Mouse (Mus musculus): Measurements from ENCODE around the gene Zfp114.

Zfp114 gene

GRCm38 (mm10) chr7:24174618-24175336 lies at the start of gene Zfp114:
Gene Zfp114 (plus strand): TSS chr7:24175060.
- peak in 1 of 2 experiments; percentile 8 for DNase-seq (ENCODE audit: low spot score in 2 of 2)

- no peak for DNase-seq (ENCODE audit: low spot score in 2 of 2)
Measured at GRCm38 (mm10) chr7:24133425-24133995, 41.4 kb upstream of the Zfp114 start.

GRCm38 (mm10) chr7:24133996-24134828 lies 40.6 kb upstream of the Zfp114 start, which contains the start of gene Zfp235:
Gene Zfp235 (plus strand): TSS chr7:24134169.
- peak; percentile 47 to 72 for DNase-seq (ENCODE audit: low spot score in 2 of 2)

- DNase-seq (ENCODE audit: low spot score in 2 of 2): no peak
Measured at GRCm38 (mm10) chr7:24142566-24142965, 32.3 kb upstream of the Zfp114 start.

- no peak for DNase-seq (ENCODE audit: low spot score in 2 of 2)
Measured at GRCm38 (mm10) chr7:24153272-24153671, 21.6 kb upstream of the Zfp114 start.

GRCm38 (mm10) chr7:24172191-24172590 lies 2.7 kb upstream of the Zfp114 start:
- DNase-seq (ENCODE audit: low spot score in 2 of 2): no peak

- no peak for DNase-seq (ENCODE audit: low spot score in 2 of 2)
Measured at GRCm38 (mm10) chr7:24175337-24175711, 464 bp downstream of the Zfp114 start.

GRCm38 (mm10) chr7:24187611-24188010 lies 12.8 kb downstream of the Zfp114 start:
- no peak for DNase-seq (ENCODE audit: low spot score in 2 of 2)

GRCm38 (mm10) chr7:24188901-24189570 lies 14.2 kb downstream of the Zfp114 start:
- no peak for DNase-seq (ENCODE audit: low spot score in 2 of 2)

GRCm38 (mm10) chr7:24189571-24189944 lies 14.7 kb downstream of the Zfp114 start:
- no peak for DNase-seq (ENCODE audit: low spot score in 2 of 2)

- DNase-seq (ENCODE audit: low spot score in 2 of 2): no peak
Measured at GRCm38 (mm10) chr7:24191361-24191760, 16.5 kb downstream of the Zfp114 start.

- DNase-seq (ENCODE audit: low spot score in 2 of 2): no peak
Measured at GRCm38 (mm10) chr7:24193157-24193556, 18.3 kb downstream of the Zfp114 start.

GRCm38 (mm10) chr7:24196961-24197360 lies 22.1 kb downstream of the Zfp114 start:
- no peak for DNase-seq (ENCODE audit: low spot score in 2 of 2)

- DNase-seq (ENCODE audit: low spot score in 2 of 2): no peak
Measured at GRCm38 (mm10) chr7:24207488-24208261, 32.8 kb downstream of the Zfp114 start.

- DNase-seq (ENCODE audit: low spot score in 2 of 2): no peak
Measured at GRCm38 (mm10) chr7:24208282-24208886, 33.5 kb downstream of the Zfp114 start.

GRCm38 (mm10) chr7:24210296-24210695 lies 35.4 kb downstream of the Zfp114 start:
- DNase-seq (ENCODE audit: low spot score in 2 of 2): no peak

GRCm38 (mm10) chr7:24211343-24211742 lies 36.5 kb downstream of the Zfp114 start, which contains the start of gene Zfp111:
Gene Zfp111 (minus strand): TSS chr7:24211443.
- no peak for DNase-seq (ENCODE audit: low spot score in 2 of 2)

All from spleen, postnatal 14 days (tissue).